Mouse (Mus musculus) bone marrow macrophage, adult 2 months (primary cell): ENCODE measurements around the gene St7. TPM values are rescaled to one million over a fixed set of nuclear protein-coding genes. Genes with fewer than 3 reads are reported as not detected.

Experiments
- H3K27ac ChIP-seq: 2 replicates; pipeline ENCODE4 v1.5.1; 2012; ENCODE audit warnings: low read depth, low read length; ENCODE audit not compliant: insufficient read depth
- H3K4me1 ChIP-seq: 2 replicates; pipeline ENCODE4 v1.6.1; 2012; ENCODE audit warnings: low read length; ENCODE audit not compliant: control insufficient read depth, insufficient read depth
- H3K4me3 ChIP-seq: 2 replicates; pipeline ENCODE4 v1.5.1; 2012; ENCODE audit warnings: mild to moderate bottlenecking, low read length, moderate library complexity; ENCODE audit not compliant: insufficient read depth
- CTCF ChIP-seq: IDR thresholded peaks from 2 replicates; pipeline ENCODE4 v1.5.1; 2012; ENCODE audit warnings: low read depth, mild to moderate bottlenecking, low read length, moderate library complexity
- POLR2A ChIP-seq: IDR thresholded peaks from 2 replicates; pipeline ENCODE4 v1.6.1; 2012; ENCODE audit warnings: mild to moderate bottlenecking, low read depth, low read length, borderline replicate concordance
- polyA plus RNA-seq: library from polyadenylated mRNA; stranded (reverse); fragments of >200 nt; gene quantifications from 2 replicates; pipeline ENCODE4 v1.2.4, GENCODE M21; 2012; ENCODE audit not compliant: missing spikeins, insufficient read depth, insufficient read length

Gene St7
- polyA plus RNA-seq, 1 experiment: 5.3 TPM

DNA sequence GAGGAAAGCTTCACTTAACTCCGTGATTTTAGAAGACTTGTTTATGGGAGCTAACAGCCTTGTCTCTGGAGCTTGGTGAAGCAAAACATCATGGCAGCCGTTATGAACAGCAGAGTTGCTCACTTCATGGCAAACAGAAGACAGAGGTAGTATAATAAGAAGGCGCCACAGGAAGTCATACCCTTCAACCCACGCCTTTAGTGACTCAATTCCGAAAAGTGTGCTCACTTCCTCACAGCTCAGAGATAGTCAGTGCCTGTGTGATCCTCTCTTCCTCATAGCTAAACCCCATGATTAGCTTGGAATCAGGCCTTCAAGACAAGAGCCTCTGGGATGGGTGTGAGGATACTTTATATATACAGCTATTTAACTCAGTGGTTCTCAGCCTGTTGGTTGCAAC is 108.0 kb downstream of the St7 start:
- no peak overlapping the region for H3K4me3 ChIP-seq
- TF ChIP-seq CTCF (no peak), POLR2A (no peak)
- H3K27ac ChIP-seq: peak overlapping the region; percentile 38
- peaks cover 7% of the 10 kb centered on the region for H3K4me1 ChIP-seq

DNA sequence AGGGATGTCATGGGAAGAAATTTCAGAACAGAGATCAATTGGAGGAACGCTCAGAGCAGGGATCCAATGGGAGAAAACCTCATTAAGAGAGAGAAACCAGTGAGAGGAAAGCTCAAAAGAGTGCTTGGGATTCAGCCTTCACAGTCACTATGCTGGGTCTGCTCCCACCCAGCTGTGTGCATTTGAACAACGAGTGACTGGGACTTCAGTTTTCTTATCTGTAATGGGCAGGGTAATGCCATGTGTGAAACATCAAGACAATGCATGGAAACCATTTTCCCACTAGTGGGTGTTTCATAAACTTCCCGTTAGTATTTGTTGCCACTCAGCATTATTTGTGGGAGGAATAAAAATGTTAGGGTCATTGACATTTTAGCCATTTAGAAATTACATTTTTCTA is 111.7 kb downstream of the St7 start:
- no peak for TF ChIP-seq POLR2A
- TF ChIP-seq CTCF: no peak
- H3K4me3 ChIP-seq: no peak overlapping the region
- H3K4me1 ChIP-seq: peaks cover 6% of the 10 kb centered on the region
- H3K27ac ChIP-seq: no peak overlapping the region

DNA sequence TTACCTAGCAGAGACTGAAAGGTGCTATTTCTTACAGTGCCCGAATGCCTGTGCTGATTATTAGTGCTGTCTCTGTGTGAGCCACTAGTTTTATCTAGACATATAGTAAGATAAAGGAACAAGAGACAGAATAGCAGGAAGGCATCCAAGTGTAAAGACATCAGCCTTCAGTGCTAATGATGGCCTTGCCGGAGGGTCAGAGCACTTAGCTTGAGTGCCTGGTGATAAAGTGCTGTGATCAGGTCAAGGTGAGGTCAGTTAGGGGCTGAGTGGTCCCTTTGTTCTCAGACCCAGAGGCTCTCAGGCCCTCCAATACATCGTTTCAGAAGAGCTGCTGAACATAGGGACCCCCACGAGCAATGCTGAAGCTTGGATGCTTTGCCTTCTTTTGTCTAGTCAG is 113.8 kb downstream of the St7 start:
- Histone ChIP-seq H3K4me3 (no peak overlapping the region), H3K27ac (no peak overlapping the region), H3K4me1 (peaks cover 5% of the 10 kb centered on the region)
- TF ChIP-seq CTCF (no peak), POLR2A (no peak)

DNA sequence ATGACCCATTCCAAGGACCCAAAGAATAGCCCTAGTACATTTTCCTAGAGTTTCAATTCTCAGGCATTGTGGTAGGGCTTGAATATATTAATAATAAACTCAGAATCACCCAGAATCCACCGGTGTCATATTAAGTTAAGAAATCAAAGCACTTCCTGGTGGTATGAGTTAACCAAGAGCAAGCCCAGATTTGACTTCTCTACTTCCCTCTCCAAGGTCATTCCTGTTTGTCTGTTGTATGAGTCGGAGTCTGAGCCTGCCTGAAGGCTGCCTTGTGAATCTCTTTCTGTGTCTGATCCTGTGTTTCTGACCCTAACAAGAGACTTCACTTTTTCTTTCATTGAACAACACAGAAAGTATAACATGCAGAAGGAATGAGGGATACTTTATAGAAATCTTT is 118.3 kb downstream of the St7 start:
- peaks cover 13% of the 10 kb centered on the region for H3K4me1 ChIP-seq
- TF ChIP-seq POLR2A: no peak
- TF ChIP-seq CTCF: no peak
- H3K27ac ChIP-seq: peak overlapping the region; percentile 55
- H3K4me3 ChIP-seq: no peak overlapping the region

DNA sequence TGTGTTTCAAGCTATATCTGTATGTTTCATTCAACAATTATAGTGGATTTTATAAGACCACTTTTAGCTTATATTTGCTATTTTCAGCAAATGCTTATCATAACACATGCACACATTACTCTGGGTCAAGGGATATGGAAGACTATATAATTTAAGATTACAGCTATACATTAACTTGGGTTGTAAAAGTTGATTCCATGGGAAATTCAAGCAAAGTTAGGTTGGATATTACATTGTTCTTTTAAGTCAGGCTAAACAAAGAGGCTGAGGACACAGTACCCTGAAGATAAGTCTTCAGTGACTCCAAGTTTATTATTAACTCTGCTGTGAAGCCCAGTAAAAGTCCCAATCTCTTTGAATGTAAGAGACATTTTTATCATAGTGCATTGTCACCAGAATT is 118.8 kb downstream of the St7 start:
- peaks cover 13% of the 10 kb centered on the region for H3K4me1 ChIP-seq
- H3K4me3 ChIP-seq: no peak overlapping the region
- H3K27ac ChIP-seq: no peak overlapping the region
- no peak for TF ChIP-seq POLR2A
- no peak for TF ChIP-seq CTCF

DNA sequence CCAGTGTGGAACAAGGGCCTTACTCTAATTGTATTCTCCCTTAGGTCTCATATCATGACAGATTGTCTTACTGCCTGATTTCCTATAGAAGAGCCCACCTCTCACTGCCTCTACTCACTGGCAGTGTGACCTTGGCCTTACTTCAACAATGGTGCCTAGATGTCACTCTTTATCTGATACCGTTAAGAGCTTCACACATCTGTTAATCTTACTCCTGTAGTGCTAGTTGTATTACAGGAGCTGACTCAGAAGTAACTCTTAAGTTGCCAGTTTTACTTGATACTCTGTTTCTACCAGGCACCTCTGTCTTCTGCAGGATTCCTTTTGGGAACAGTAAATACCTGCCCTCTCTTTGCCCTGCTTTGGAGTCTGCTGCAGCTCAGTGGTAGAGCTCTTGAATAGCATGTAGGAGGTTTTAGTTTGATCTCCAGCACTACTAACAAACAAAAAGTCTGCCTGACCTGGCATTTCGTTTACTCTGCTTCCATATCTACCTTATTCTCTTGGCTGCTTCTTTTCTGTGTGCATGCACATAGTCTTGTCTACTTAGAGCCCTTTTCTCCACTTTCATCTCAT is 121.4 kb downstream of the St7 start:
- H3K4me1 ChIP-seq: peaks cover 13% of the 10 kb centered on the region
- no peak overlapping the region for H3K4me3 ChIP-seq

DNA sequence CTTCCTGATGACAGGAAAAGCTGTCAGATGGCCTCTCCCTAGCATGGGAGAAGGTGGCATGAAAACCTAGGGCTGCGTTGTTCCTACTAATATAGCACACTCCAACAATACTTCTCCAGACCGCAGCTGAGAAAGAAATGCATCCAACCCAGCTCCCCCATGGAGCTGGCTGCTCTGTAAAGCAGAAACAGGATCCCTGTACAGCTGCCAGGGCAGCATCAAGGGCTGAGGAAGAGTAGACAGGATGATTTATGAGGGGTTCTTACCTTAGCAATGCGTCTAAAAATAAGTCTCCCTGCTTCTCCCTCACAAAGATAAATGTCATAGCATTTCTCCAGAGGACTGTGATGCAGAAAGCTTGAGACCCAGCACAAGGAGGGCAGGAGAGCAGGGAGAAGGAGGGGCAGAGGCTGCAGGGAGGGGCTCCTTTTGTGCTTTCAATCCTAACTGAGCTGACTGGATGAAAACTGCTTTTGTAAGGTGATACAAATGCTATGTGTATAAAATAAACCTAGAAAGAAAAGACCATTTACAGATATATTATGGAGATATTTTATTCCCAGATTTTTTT is 124.2 kb downstream of the St7 start:
- Histone ChIP-seq H3K27ac (no peak overlapping the region), H3K4me3 (no peak overlapping the region), H3K4me1 (peaks cover 8% of the 10 kb centered on the region)
- TF ChIP-seq CTCF: no peak
- TF ChIP-seq POLR2A: no peak

More for the DNA sequence above, 121.4 kb downstream of the St7 start:
- TF ChIP-seq CTCF (no peak), POLR2A (no peak)
- H3K27ac ChIP-seq: no peak overlapping the region

DNA sequence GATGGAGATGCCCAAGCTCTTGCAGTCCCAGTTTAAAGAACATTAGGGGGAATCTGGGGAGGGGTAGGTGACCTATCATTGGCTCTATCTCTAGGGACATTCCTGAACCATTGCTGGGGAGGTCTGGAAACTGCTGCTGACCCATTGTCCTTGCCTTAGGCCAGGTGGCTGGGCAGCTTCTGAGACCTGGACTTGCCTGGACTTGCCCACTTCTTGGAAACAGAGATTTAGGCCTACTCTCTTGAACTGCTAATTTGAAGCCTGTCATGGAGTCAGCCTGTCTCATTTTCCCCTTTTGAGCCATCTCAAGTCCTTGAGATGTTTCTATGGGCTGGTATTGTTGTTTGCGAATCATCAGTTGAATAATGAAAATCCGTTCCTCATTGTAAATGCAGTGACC is 130.9 kb downstream of the St7 start:
- TF ChIP-seq CTCF (no peak), POLR2A (no peak)
- Histone ChIP-seq H3K4me3 (no peak overlapping the region), H3K4me1 (peaks cover 6% of the 10 kb centered on the region), H3K27ac (no peak overlapping the region)

DNA sequence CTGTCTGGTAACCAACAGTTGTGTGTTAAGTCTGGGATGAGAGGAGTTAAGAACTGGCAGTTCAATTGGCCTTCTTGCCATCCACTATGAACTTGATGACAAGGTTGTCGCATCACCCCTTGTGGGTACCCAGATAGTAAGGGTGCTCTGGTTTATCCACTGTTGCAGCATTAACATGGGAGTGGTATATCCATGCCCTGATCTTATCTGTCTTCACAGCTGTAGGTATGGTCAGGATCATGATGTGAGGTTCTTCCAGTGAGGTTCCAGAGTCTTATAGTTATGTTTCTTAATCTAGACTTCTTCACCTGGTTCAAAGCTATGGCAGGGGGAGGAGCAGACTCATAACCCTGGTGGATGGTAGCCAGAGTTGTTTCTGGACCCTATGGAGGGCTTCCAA is 132.0 kb downstream of the St7 start:
- H3K27ac ChIP-seq: no peak overlapping the region
- H3K4me1 ChIP-seq: peaks cover 6% of the 10 kb centered on the region
- no peak overlapping the region for H3K4me3 ChIP-seq
- no peak for TF ChIP-seq CTCF
- TF ChIP-seq POLR2A: no peak

DNA sequence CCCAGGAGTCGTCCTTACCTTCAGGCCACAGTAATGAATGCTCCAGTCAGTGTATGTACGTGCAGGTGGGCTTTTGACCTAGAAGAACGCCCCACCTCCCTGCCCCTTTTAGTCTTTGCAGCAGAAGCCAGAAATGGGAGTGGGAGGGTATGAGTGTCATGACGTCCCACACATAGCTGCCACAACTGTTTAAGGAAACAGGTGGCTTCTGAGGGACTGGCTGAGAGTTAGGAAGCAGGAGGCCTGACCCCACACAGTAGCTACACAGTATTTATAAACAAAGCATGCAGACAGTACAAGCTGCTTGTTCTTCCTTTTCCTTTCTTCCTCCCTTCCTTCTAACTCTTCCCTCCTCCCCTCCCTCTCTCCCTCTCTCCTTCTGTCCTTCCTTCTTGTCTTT is 135.6 kb downstream of the St7 start:
- H3K27ac ChIP-seq: no peak overlapping the region
- no peak overlapping the region for H3K4me3 ChIP-seq
- TF ChIP-seq POLR2A (no peak), CTCF (no peak)
- H3K4me1 ChIP-seq: peaks cover 6% of the 10 kb centered on the region
